Mouse (Mus musculus) small intestine, adult 2 months (tissue): ENCODE data around the gene Lrrc8d. TPM values are rescaled to one million over a fixed set of nuclear protein-coding genes. Genes with fewer than 3 reads are reported as not detected.

Source experiments
- H3K27ac ChIP-seq: fragments of 200-500 bp; 2 replicates; pipeline ENCODE4 v1.5.1; 2012; ENCODE audit warnings: low read depth, low read length, control low read depth, inconsistent platforms; ENCODE audit not compliant: insufficient read depth
- H3K27me3 ChIP-seq: fragments of 200-500 bp; 2 replicates; pipeline ENCODE4 v1.6.1; 2012; ENCODE audit warnings: mild to moderate bottlenecking, moderate library complexity, low read length, inconsistent platforms; ENCODE audit not compliant: control insufficient read depth, insufficient read depth
- H3K36me3 ChIP-seq: fragments of 200-500 bp; 2 replicates; pipeline ENCODE4 v1.6.1; 2012; ENCODE audit warnings: mild to moderate bottlenecking, low read length, control low read depth, inconsistent platforms; ENCODE audit not compliant: control insufficient read depth, insufficient read depth
- H3K4me1 ChIP-seq: fragments of 200-500 bp; 2 replicates; pipeline ENCODE4 v1.6.1; 2012; ENCODE audit warnings: low read length, inconsistent platforms, mixed read lengths; ENCODE audit not compliant: control insufficient read depth, insufficient read depth, insufficient read length
- H3K4me3 ChIP-seq: fragments of 200-500 bp; 2 replicates; pipeline ENCODE4 v1.5.1; 2012; ENCODE audit warnings: low read depth, mild to moderate bottlenecking, control low read depth, inconsistent platforms, low read length, moderate library complexity
- CTCF ChIP-seq: fragments of 200-500 bp; IDR thresholded peaks from 2 replicates; pipeline ENCODE4 v1.5.1; 2012; ENCODE audit warnings: low read depth, mild to moderate bottlenecking, control low read depth, inconsistent platforms, low read length, moderate library complexity, mixed read lengths; ENCODE audit not compliant: insufficient replicate concordance, insufficient read length; ENCODE audit errors: extremely low read depth
- POLR2A ChIP-seq: fragments of 200-500 bp; IDR thresholded peaks from 2 replicates; pipeline ENCODE4 v1.6.1; 2012; ENCODE audit warnings: low read depth, mild to moderate bottlenecking, control low read depth, inconsistent platforms, low read length, moderate library complexity
- WGBS: fragments of 180-500 bp; shearing (Covaris S2); methylation state at CpG from one replicate; pipeline ENCODE4 v1.1.7; 2018; 5-methylcytosine and 5-hydroxymethylcytosine counted together
- polyA plus RNA-seq: library from polyadenylated mRNA; depleted of rRNA; stranded (reverse); fragments of >200 nt; gene quantifications from 2 replicates; pipeline ENCODE4 v1.2.3, GENCODE M21; 2012

Lrrc8d gene
- polyA plus RNA-seq, 1 experiment: 16.6 TPM

DNA sequence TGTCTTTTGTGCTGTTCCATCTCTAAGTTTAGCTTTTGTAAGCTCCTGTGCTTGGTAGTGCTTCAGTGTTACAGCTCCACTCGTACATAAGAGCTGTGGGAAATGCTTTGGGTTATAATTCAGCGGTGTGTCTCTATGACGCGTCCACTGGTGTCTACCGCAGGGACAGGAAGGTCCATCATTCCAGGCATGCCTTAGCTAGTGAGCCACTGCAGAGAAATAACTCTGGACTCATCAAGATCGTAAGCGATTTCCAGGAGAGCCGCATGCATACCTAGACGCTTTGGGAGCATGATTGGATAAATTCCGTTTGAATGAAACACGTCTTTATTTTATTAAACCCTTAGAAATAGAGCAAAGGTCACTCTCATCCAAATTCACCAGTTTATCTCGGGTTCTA is 106.2 kb downstream of the Lrrc8d start:
- Histone ChIP-seq H3K4me3 (no peak overlapping the region), H3K36me3 (no peaks in the 10 kb centered on the region; the same call in 1 of the 2 replicates), H3K27me3 (no peaks in the 10 kb centered on the region), H3K27ac (no peak overlapping the region), H3K4me1 (peaks cover 6% of the 10 kb centered on the region)
- WGBS: 86% methylated on average over 12 of the region's 12 CpGs
- no peak for TF ChIP-seq CTCF

DNA sequence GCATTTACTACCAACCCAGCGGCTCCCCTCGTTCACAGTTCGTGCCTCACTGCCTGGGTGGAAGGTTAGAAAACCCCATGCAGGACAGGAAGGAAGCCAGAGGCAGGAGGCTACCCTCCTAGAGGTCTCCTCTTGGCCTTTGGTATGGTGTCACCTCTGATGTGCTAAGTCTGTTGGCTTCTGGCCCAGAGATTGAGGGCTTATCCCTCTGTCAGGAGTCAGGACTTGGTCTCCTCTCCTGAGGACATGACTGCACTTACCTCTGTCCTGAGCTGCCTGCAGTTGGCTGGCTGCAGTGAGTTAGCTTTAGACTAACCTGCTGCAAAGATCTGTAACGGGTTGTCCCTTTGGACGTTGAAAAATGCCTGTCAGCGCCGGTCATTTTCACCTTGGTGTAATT is 107.7 kb downstream of the Lrrc8d start:
- TF ChIP-seq CTCF (no peak), POLR2A (no peak)
- 68% methylated on average over 7 of the region's 7 CpGs for WGBS
- no peak overlapping the region for H3K4me3 ChIP-seq

DNA sequence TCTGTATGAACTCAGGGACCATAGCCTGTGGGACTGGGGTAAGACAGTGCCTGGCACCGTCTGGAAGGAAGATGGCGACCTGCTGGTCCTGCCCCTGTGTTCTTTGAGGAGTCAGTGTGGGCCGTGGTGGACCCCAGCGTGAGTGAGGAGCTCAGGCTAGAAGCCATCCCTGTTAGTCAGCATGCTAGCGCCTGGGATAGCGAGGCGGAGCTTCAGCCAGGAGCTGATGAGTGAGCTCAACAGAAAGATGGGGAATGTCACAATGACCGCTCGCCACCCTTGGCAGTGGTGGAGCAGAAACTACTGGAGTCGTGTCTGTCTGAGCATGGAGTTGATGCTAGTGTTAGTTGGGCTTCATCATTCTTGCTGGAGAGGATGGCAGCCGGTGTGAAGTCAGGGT is 109.3 kb downstream of the Lrrc8d start:
- H3K4me3 ChIP-seq: no peak overlapping the region
- no peak overlapping the region for H3K27ac ChIP-seq
- no peaks in the 10 kb centered on the region; the same call in 1 of the 2 replicates for H3K4me1 ChIP-seq
- H3K27me3 ChIP-seq: no peaks in the 10 kb centered on the region
- H3K36me3 ChIP-seq: peaks cover 25% of the 10 kb centered on the region
- TF ChIP-seq POLR2A: no peak
- no peak for TF ChIP-seq CTCF
- 81% methylated on average over 11 of the region's 11 CpGs for WGBS

More for the DNA sequence above, 107.7 kb downstream of the Lrrc8d start:
- Histone ChIP-seq H3K27me3 (no peaks in the 10 kb centered on the region), H3K36me3 (peaks cover 10% of the 10 kb centered on the region), H3K27ac (no peak overlapping the region), H3K4me1 (no peaks in the 10 kb centered on the region; the same call in 1 of the 2 replicates)

DNA sequence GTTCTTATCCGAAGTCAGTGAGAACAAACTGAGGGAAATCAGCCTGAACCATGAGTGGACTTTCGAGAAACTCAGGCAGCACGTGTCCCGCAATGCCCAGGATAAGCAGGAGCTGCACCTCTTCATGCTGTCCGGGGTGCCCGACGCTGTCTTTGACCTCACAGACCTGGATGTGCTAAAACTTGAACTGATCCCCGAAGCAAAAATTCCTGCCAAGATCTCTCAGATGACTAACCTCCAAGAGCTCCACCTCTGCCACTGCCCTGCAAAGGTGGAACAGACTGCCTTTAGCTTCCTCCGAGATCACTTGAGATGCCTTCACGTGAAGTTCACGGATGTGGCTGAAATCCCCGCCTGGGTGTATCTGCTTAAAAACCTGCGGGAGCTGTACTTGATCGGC is 113.3 kb downstream of the Lrrc8d start:
- no peak overlapping the region for H3K27ac ChIP-seq
- H3K4me1 ChIP-seq: no peaks in the 10 kb centered on the region; the same call in 1 of the 2 replicates
- H3K4me3 ChIP-seq: no peak overlapping the region
- 99% methylated on average over 14 of the region's 14 CpGs for WGBS
- no peak for TF ChIP-seq POLR2A
- no peak for TF ChIP-seq CTCF
- peaks cover 36% of the 10 kb centered on the region for H3K36me3 ChIP-seq
- H3K27me3 ChIP-seq: no peaks in the 10 kb centered on the region

DNA sequence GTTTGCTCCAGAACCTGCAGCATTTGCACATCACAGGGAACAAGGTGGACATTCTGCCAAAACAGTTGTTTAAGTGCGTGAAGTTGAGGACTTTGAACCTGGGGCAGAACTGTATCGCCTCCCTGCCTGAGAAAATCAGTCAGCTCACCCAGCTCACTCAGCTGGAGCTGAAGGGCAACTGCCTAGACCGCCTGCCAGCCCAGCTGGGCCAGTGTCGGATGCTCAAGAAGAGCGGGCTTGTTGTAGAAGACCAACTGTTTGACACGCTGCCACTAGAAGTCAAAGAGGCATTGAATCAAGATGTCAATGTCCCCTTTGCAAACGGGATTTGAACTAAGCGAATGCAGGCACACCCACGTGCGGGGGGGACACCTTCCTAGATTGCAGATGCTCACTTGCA is 114.2 kb downstream of the Lrrc8d start:
- Histone ChIP-seq H3K27ac (no peak overlapping the region), H3K4me1 (no peaks in the 10 kb centered on the region; the same call in 1 of the 2 replicates), H3K4me3 (no peak overlapping the region), H3K27me3 (no peaks in the 10 kb centered on the region), H3K36me3 (peaks cover 36% of the 10 kb centered on the region)
- 92% methylated on average over 10 of the region's 10 CpGs for WGBS
- no peak for TF ChIP-seq CTCF
- no peak for TF ChIP-seq POLR2A

DNA sequence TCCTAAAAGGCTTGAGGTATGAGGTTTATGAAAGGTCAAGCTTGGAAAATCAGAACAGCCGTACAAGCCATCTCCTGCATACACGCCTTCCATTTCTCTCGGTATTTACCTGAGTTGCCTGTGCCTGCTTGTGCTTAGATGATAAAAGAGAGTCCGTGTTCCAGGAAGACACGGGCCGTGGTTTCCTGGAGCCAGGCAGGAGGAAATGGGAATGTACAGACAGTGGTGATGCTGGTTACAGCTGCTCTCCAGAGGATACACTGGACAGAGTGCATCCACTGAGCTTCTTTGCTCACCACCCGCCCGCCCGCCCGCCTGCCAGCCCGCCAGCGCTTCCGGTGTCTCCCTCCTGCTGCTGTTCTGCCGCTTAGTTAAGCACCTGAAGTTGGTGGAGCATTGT is 116.3 kb downstream of the Lrrc8d start:
- H3K27me3 ChIP-seq: no peaks in the 10 kb centered on the region
- 92% methylated on average over 14 of the region's 14 CpGs for WGBS
- H3K4me1 ChIP-seq: no peaks in the 10 kb centered on the region
- H3K4me3 ChIP-seq: no peak overlapping the region
- peaks cover 36% of the 10 kb centered on the region for H3K36me3 ChIP-seq
- TF ChIP-seq CTCF: no peak
- TF ChIP-seq POLR2A: no peak
- no peak overlapping the region for H3K27ac ChIP-seq

DNA sequence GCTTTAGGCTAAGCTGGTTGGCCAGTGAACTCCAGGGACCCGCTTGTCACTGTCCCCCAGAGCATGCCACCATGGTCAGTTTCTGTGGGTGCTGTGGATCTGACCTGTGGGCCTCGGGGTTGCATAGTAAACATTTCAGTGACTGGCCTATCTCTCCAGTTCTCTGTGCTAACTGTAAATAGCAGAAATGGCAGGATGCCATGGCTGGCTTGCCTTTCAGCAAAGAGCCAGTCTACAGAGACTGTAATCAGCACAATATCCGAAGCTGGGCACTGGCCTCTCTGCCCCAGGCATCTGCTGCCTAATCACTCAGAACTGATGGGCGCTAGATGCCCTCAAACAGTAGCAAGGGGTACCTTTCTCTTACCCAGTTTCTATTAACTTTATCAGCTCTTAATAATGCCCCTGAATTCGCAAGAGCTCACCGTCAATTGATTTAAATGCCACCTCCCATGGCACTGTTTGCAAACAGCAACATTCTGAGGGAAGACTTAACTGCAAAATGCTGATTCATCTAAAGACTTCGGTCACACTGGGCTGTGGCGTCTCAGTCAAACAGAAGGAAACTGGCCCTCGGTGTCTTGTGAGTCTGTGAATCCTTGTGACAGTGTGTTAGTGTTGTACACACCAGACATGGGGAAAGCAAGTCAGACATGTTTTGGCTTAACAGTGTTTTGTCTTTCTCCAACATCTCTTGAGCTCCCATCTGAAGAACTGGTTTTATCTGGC is 117.6 kb downstream of the Lrrc8d start:
- H3K27ac ChIP-seq: no peak overlapping the region
- no peak for TF ChIP-seq CTCF
- TF ChIP-seq POLR2A: no peak
- H3K4me1 ChIP-seq: no peaks in the 10 kb centered on the region
- WGBS: 69% methylated on average over 9 of the region's 9 CpGs
- H3K36me3 ChIP-seq: peaks cover 27% of the 10 kb centered on the region
- H3K4me3 ChIP-seq: no peak overlapping the region
- H3K27me3 ChIP-seq: no peaks in the 10 kb centered on the region

DNA sequence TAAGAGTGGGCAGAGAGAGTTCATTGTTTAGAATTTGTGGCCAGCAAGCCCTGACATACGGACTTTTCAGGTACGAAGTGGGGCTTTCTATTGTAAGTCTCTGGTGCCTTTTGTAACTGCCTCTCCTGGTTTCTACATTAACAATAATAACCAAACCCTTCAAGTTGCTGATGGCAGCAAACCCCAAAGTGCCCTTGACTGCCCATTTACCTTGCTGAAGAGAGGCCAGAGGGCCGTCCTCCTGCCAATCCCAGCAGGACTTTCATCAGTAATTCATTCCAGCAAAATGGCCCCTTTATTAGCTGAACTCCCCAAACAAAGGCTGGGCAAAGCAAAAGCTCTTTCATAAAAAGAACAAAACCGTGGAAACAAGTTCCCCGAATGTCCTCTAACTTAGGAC is 118.6 kb downstream of the Lrrc8d start:
- H3K4me3 ChIP-seq: no peak overlapping the region
- no peak overlapping the region for H3K27ac ChIP-seq
- no peaks in the 10 kb centered on the region for H3K27me3 ChIP-seq
- peaks cover 17% of the 10 kb centered on the region for H3K36me3 ChIP-seq
- TF ChIP-seq POLR2A: no peak
- no peak for TF ChIP-seq CTCF
- WGBS: 87% methylated on average over 5 of the region's 5 CpGs
- H3K4me1 ChIP-seq: 0 out of 2 replicates have a peak, but pooled peaks cover 2% of the 10 kb centered on the region
